Mouse (Mus musculus) gastrocnemius, adult 8-10 months (tissue): ENCODE data around the gene Gm10382. TPM values are rescaled to one million over a fixed set of nuclear protein-coding genes. Genes with fewer than 3 reads are reported as not detected.
"Not testable (repeated sequence)": the region's sequence is repeated elsewhere in the genome, so short reads cannot be mapped to it uniquely, and the experiment has no call there.

Source experiments
- DNase-seq, 2 experiments: peaks; one replicate each; pipeline ENCODE4 v3.0.0; 2022; ENCODE audit warnings: low spot score in 2 of 2
- total RNA-seq, 4 experiments: library from RNA; stranded (reverse); gene quantifications; 2 replicates each; pipeline ENCODE4 v1.2.4; 2022

Gene Gm10382
- total RNA-seq, 4 experiments from 2014 or later, result 0.31 to 0.34 TPM; not detected in 2

GRCm38 (mm10) chr5:125413763-125414162 is 24.6 kb downstream of the Gm10382 start:
- DNase-seq, result no peak

GRCm38 (mm10) chr5:125416183-125416582 is 27.1 kb downstream of the Gm10382 start:
- DNase-seq, result no peak

- DNase-seq, result no peak
Measured at GRCm38 (mm10) chr5:125418636-125419035, 29.5 kb downstream of the Gm10382 start.

GRCm38 (mm10) chr5:125419124-125419523 is 30.0 kb downstream of the Gm10382 start:
- DNase-seq, result no peak

GRCm38 (mm10) chr5:125425698-125426276 is 36.7 kb downstream of the Gm10382 start:
- no peak for DNase-seq

- no peak for DNase-seq
Measured at GRCm38 (mm10) chr5:125426343-125426742, 37.2 kb downstream of the Gm10382 start.

- DNase-seq, result not testable (repeated sequence)
Measured at GRCm38 (mm10) chr5:125432324-125432723, 43.2 kb downstream of the Gm10382 start.

GRCm38 (mm10) chr5:125433793-125434337 is 44.7 kb downstream of the Gm10382 start, which contains the start of gene Dhx37:
TSS of gene Dhx37 (minus strand) at chr5:125434121.
- DNase-seq, result peak; percentile 87 to 92

GRCm38 (mm10) chr5:125434347-125434746 is 45.2 kb downstream of the Gm10382 start:
- not testable (repeated sequence) for DNase-seq

Other genes starting within 250 kb of the Gm10382 start
- 100 to 1,000 TPM in 1 of 4 experiments, 10 to 100 TPM in 3; 93.5 to 117 (median 97.9) TPM for gene Ncor2, start 210.1 kb upstream of the Gm10382 start, total RNA-seq
- gene Scarb1, start 48.2 kb upstream of the Gm10382 start, total RNA-seq, result 10 to 100 TPM; 11.1 to 19.0 (median 13.3) TPM
- gene Ubc, start 880 bp downstream of the Gm10382 start, total RNA-seq, result 1,000 to 10,000 TPM; 1,167 to 1,677 (median 1,560) TPM
- 1 to 10 TPM; 4.4 to 5.1 (median 4.8) TPM for gene Dhx37, start 44.8 kb downstream of the Gm10382 start, total RNA-seq
- 1 to 10 TPM; 3.0 to 4.6 (median 4.1) TPM for gene Bri3bp, start 52.2 kb downstream of the Gm10382 start, total RNA-seq
- gene Aacs, start 86.5 kb downstream of the Gm10382 start, total RNA-seq, result 1 to 10 TPM; 1.9 to 5.4 (median 4.8) TPM
- gene Tmem132b, start 142.5 kb downstream of the Gm10382 start, total RNA-seq, result 1 to 10 TPM; 2.6 to 7.0 (median 4.5) TPM